Mouse (Mus musculus): ENCODE results near the gene Tmed9.
"Not testable (repeated sequence)": the region's sequence is repeated elsewhere in the genome, so short reads cannot be mapped to it uniquely, and the experiment has no call there.

Tmed9 gene

GRCm38 (mm10) chr13:55607624-55608006 is 34.1 kb downstream of the Tmed9 start:
- no peak for DNase-seq (ENCODE audit: low spot score)

GRCm38 (mm10) chr13:55611996-55612395 is 38.5 kb downstream of the Tmed9 start:
- no peak for DNase-seq (ENCODE audit: low spot score)

GRCm38 (mm10) chr13:55613471-55613870 is 39.9 kb downstream of the Tmed9 start:
- no peak for DNase-seq (ENCODE audit: low spot score)

- no peak for DNase-seq (ENCODE audit: low spot score)
Measured at GRCm38 (mm10) chr13:55619328-55619727, 45.8 kb downstream of the Tmed9 start.

GRCm38 (mm10) chr13:55620275-55620674 is 46.7 kb downstream of the Tmed9 start:
- no peak for DNase-seq (ENCODE audit: low spot score)

- DNase-seq (ENCODE audit: low spot score), result not testable (repeated sequence)
Measured at GRCm38 (mm10) chr13:55622156-55622648, 48.7 kb downstream of the Tmed9 start.

GRCm38 (mm10) chr13:55622649-55623541 is 49.4 kb downstream of the Tmed9 start, which contains the start of gene Caml:
Caml (plus strand) TSS chr13:55623005.
- DNase-seq (ENCODE audit: low spot score), result peak; percentile 86

- DNase-seq (ENCODE audit: low spot score), result peak; percentile 89
Measured at GRCm38 (mm10) chr13:55634639-55635127, 61.2 kb downstream of the Tmed9 start, which contains the start of gene Ddx46. Ddx46 (plus strand) TSS chr13:55635027.

GRCm38 (mm10) chr13:55635146-55635571 is 61.6 kb downstream of the Tmed9 start:
- no peak for DNase-seq (ENCODE audit: low spot score)

GRCm38 (mm10) chr13:55636185-55636983 is 62.9 kb downstream of the Tmed9 start:
- peak; percentile 52 for DNase-seq (ENCODE audit: low spot score)

- peak; percentile 71 for DNase-seq (ENCODE audit: low spot score)
Measured at GRCm38 (mm10) chr13:55640480-55640879, 66.9 kb downstream of the Tmed9 start.

GRCm38 (mm10) chr13:55644525-55644924 is 71.0 kb downstream of the Tmed9 start:
- peak; percentile 53 for DNase-seq (ENCODE audit: low spot score)
